Mouse (Mus musculus) intestine, embryonic 14.5 days (tissue): ENCODE measurements around the gene A730071L15Rik. TPM values are rescaled to one million over a fixed set of nuclear protein-coding genes. Genes with fewer than 3 reads are reported as not detected.

Source experiments
- ATAC-seq: fragments of 200-750 bp; cut with Nextera tagmentation; replicated peaks from 2 replicates; pipeline ENCODE4 v1.8.0; 2017; ENCODE audit warnings: low read depth, moderate number of reproducible peaks, moderate TSS enrichment, moderate library complexity; ENCODE audit not compliant: low FRiP score, low TSS enrichment
- DNase-seq: peaks from one replicate; pipeline ENCODE4 v3.0.0-alpha.2; 2018; ENCODE audit warnings: low spot score
- H3K27ac ChIP-seq: fragments of 300-500 bp; sonication (generic); 2 replicates; pipeline ENCODE4 v1.5.1; 2014; ENCODE audit warnings: low read depth, mild to moderate bottlenecking, control low read depth
- H3K27me3 ChIP-seq: fragments of 300-500 bp; sonication (generic); replicated peaks from 2 replicates; pipeline ENCODE4 v1.6.1; 2014; ENCODE audit warnings: low read length, control low read depth; ENCODE audit not compliant: control insufficient read depth, insufficient read depth
- H3K36me3 ChIP-seq: fragments of 300-500 bp; sonication (generic); 2 replicates; pipeline ENCODE4 v1.6.1; 2014; ENCODE audit warnings: low read length, control low read depth; ENCODE audit not compliant: control insufficient read depth, insufficient read depth
- H3K4me1 ChIP-seq: fragments of 300-500 bp; sonication (generic); replicated peaks from 2 replicates; pipeline ENCODE4 v1.6.1; 2014; ENCODE audit warnings: low read length, control low read depth, mixed read lengths; ENCODE audit not compliant: control insufficient read depth, insufficient read depth
- H3K4me2 ChIP-seq: fragments of 300-500 bp; sonication (generic); 2 replicates; pipeline ENCODE4 v1.6.1; 2014; ENCODE audit warnings: low read length
- H3K4me3 ChIP-seq: fragments of 300-500 bp; sonication (generic); 2 replicates; pipeline ENCODE4 v1.5.1; 2014; ENCODE audit warnings: low read depth, low read length, control low read depth, mixed read lengths
- H3K9ac ChIP-seq: fragments of 300-500 bp; sonication (generic); 2 replicates; pipeline ENCODE4 v1.6.1; 2014; ENCODE audit warnings: mild to moderate bottlenecking, low read length
- H3K9me3 ChIP-seq: fragments of 300-500 bp; sonication (generic); 2 replicates; pipeline ENCODE4 v1.6.1; 2016; ENCODE audit warnings: low read length, control low read depth; ENCODE audit not compliant: control insufficient read depth
- WGBS: fragments of 180-500 bp; shearing (Covaris S2); extraction: QIAGEN DNeasy Blood & Tissue Kit; methylation state at CpG from one replicate; pipeline ENCODE4 v1.1.7; 2014; 5-methylcytosine and 5-hydroxymethylcytosine counted together
- polyA plus RNA-seq: library from polyadenylated mRNA; unstranded; fragments of >200 nt; fragmentation: Nextera tagmentation; extraction: Ambion mirVana; gene quantifications from 2 replicates; pipeline ENCODE4 v1.2.1, GENCODE M21; 2014

The A730071L15Rik gene
- polyA plus RNA-seq, 1 experiment from 2014 or later = 0.54 TPM

GRCm38 (mm10) chr11:6222187-6222586, 22.4 kb downstream of the A730071L15Rik start:
- H3K4me3 ChIP-seq = no peak overlapping the region
- WGBS = 96% methylated on average over 10 of the region's 10 CpGs
- no peaks in the 10 kb centered on the region for H3K9me3 ChIP-seq
- ATAC-seq = no peak
- no peak overlapping the region for H3K9ac ChIP-seq
- H3K4me2 ChIP-seq = no peak overlapping the region
- DNase-seq = no peak
- no peaks in the 10 kb centered on the region for H3K36me3 ChIP-seq
- H3K27ac ChIP-seq = no peak overlapping the region
- H3K27me3 ChIP-seq = no peaks in the 10 kb centered on the region
- H3K4me1 ChIP-seq = no peaks in the 10 kb centered on the region

GRCm38 (mm10) chr11:6224541-6225229, 24.9 kb downstream of the A730071L15Rik start:
- no peaks in the 10 kb centered on the region for H3K9me3 ChIP-seq
- H3K4me1 ChIP-seq = no peaks in the 10 kb centered on the region
- H3K36me3 ChIP-seq = no peaks in the 10 kb centered on the region
- H3K27ac ChIP-seq = no peak overlapping the region
- no peak overlapping the region for H3K9ac ChIP-seq
- no peak for DNase-seq
- ATAC-seq = no peak
- WGBS = 79% methylated on average over 14 of the region's 14 CpGs
- H3K4me2 ChIP-seq = no peak overlapping the region
- no peaks in the 10 kb centered on the region for H3K27me3 ChIP-seq
- no peak overlapping the region for H3K4me3 ChIP-seq

GRCm38 (mm10) chr11:6230012-6230411, 30.2 kb downstream of the A730071L15Rik start, which contains the start of gene Npc1l1:
TSS of gene Npc1l1 (minus strand) at chr11:6230143.
- Histone ChIP-seq H3K36me3 (no peaks in the 10 kb centered on the region), H3K4me3 (no peak within 1 kb of the TSS), H3K4me1 (no peaks in the 10 kb centered on the region), H3K27ac (no peak within 1 kb of the TSS), H3K9me3 (0 out of 2 replicates have a peak, but pooled peaks cover 3% of the 10 kb centered on the region), H3K27me3 (no peaks in the 10 kb centered on the region), H3K4me2 (no peak within 1 kb of the TSS), H3K9ac (no peak within 1 kb of the TSS)
- ATAC-seq (no peak), DNase-seq (no peak)
- 70% methylated on average over 7 of the region's 7 CpGs for WGBS

GRCm38 (mm10) chr11:6233025-6233424, 33.2 kb downstream of the A730071L15Rik start:
- ATAC-seq (no peak), DNase-seq (no peak)
- Histone ChIP-seq H3K4me1 (no peaks in the 10 kb centered on the region), H3K27ac (no peak overlapping the region), H3K9ac (no peak overlapping the region), H3K36me3 (no peaks in the 10 kb centered on the region), H3K27me3 (no peaks in the 10 kb centered on the region), H3K4me3 (no peak overlapping the region), H3K9me3 (0 out of 2 replicates have a peak, but pooled peaks cover 3% of the 10 kb centered on the region), H3K4me2 (no peak overlapping the region)
- WGBS = 87% methylated on average over 4 of the region's 4 CpGs

GRCm38 (mm10) chr11:6244707-6245106, 44.9 kb downstream of the A730071L15Rik start:
- H3K27me3 ChIP-seq = no peaks in the 10 kb centered on the region
- no peaks in the 10 kb centered on the region for H3K36me3 ChIP-seq
- no peaks in the 10 kb centered on the region for H3K9me3 ChIP-seq
- H3K9ac ChIP-seq = no peak overlapping the region
- no peaks in the 10 kb centered on the region for H3K4me1 ChIP-seq
- 58% methylated on average over 16 of the region's 19 CpGs for WGBS
- H3K27ac ChIP-seq = no peak overlapping the region
- no peak for DNase-seq
- no peak overlapping the region for H3K4me3 ChIP-seq
- no peak for ATAC-seq
- no peak overlapping the region for H3K4me2 ChIP-seq

Other genes starting within 250 kb of the A730071L15Rik start
- gene Gck, start 249.9 kb upstream of the A730071L15Rik start, polyA plus RNA-seq = 1.2 and 2.3 TPM in 2 replicates
- gene Ykt6, start 244.3 kb upstream of the A730071L15Rik start, polyA plus RNA-seq = 23.0 and 23.3 TPM in 2 replicates
- 2.9 and 3.4 TPM in 2 replicates for gene Camk2b, start 133.7 kb upstream of the A730071L15Rik start, polyA plus RNA-seq
- 37.8 and 43.3 TPM in 2 replicates for gene Nudcd3, start 386 bp downstream of the A730071L15Rik start, polyA plus RNA-seq
- gene Npc1l1, start 30.1 kb downstream of the A730071L15Rik start, polyA plus RNA-seq = 1.1 and 1.3 TPM in 2 replicates
- 111 and 122 TPM in 2 replicates for gene Ddx56, start 67.7 kb downstream of the A730071L15Rik start, polyA plus RNA-seq
- 113 and 119 TPM in 2 replicates for gene Tmed4, start 74.8 kb downstream of the A730071L15Rik start, polyA plus RNA-seq
- 112 TPM in 2 replicates for gene Ogdh, start 91.6 kb downstream of the A730071L15Rik start, polyA plus RNA-seq
- gene Zmiz2, start 189.0 kb downstream of the A730071L15Rik start, polyA plus RNA-seq = 14.0 and 14.2 TPM in 2 replicates
- 5,694 and 5,748 TPM in 2 replicates for gene Ppia, start 215.4 kb downstream of the A730071L15Rik start, polyA plus RNA-seq
- gene H2afv, start 244.4 kb downstream of the A730071L15Rik start, polyA plus RNA-seq = 510 and 552 TPM in 2 replicates